Mouse (Mus musculus): ENCODE data around the gene Bpifb2.
"Not testable (repeated sequence)": the region's sequence is repeated elsewhere in the genome, so short reads cannot be mapped to it uniquely, and the experiment has no call there.

Gene Bpifb2

GRCm38 (mm10) chr2:153874745-153875144, at the start of gene Bpifb2:
Gene Bpifb2, plus strand, starts transcription at chr2:153875045.
- no peak for DNase-seq

- DNase-seq = not testable (repeated sequence)
These were observed 48.9 kb upstream of the Bpifb2 start for GRCm38 (mm10) chr2:153825900-153826299.

- DNase-seq = no peak
These were observed 47.5 kb upstream of the Bpifb2 start for GRCm38 (mm10) chr2:153827171-153827830.

DNA sequence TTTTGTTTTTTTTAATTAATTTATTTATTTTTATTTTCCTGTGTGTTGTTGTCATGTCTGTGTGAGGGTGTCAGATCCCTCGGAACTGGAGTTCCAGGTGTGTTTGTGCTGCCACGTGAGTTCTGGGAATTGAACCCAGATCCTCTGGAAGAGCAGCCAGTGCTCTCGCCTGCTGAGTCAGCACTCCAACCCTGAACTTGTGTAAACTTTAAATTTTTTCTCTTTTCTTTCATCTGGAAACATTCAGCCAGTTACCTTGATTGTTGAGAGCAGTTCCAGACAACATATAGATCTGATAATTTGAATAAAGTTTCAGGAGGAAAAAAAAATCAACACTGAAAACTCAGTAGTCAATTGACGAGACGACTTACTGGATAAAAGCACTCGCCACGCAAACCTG, 46.1 kb upstream of the Bpifb2 start:
- DNase-seq = no peak

DNA sequence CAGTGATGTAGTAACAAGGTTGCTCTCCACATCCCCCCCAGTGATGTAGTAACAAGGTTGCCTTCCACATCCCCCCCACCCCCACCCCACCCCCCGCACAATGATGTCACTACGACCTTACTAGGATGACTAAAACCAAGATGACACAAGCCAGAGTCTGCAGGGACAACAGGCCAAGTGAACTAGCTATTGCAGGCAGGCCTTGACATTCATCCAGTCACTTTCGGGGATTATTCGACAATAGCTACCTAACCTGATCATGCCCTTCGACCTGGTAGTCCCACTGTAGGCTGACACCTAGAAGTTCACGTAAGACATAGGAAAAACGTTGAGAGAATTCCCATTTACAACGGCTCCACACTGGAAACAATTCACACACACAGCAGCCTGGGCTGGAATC, 41.6 kb upstream of the Bpifb2 start:
- DNase-seq = no peak

GRCm38 (mm10) chr2:153842854-153843253, 32.0 kb upstream of the Bpifb2 start:
- DNase-seq = no peak

DNA sequence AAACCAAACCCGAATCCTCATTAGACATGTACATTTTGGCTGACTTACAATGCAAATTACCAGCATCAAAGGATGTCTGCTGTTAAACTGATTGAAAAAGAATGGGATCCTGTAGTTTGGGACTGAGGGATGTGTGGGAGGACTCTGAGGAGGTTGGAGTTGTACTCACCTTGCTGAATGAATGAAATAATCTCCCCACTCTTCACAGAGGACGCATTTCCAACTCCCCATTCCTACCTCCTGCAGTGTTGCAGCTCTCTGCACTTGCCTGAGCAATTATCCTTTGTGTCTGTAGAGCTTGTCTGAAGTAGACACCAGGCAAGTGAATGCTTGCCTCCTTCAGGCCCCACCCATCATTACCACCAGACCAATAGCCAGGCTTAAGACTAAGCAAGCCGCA, 26.5 kb upstream of the Bpifb2 start:
- no peak for DNase-seq

DNA sequence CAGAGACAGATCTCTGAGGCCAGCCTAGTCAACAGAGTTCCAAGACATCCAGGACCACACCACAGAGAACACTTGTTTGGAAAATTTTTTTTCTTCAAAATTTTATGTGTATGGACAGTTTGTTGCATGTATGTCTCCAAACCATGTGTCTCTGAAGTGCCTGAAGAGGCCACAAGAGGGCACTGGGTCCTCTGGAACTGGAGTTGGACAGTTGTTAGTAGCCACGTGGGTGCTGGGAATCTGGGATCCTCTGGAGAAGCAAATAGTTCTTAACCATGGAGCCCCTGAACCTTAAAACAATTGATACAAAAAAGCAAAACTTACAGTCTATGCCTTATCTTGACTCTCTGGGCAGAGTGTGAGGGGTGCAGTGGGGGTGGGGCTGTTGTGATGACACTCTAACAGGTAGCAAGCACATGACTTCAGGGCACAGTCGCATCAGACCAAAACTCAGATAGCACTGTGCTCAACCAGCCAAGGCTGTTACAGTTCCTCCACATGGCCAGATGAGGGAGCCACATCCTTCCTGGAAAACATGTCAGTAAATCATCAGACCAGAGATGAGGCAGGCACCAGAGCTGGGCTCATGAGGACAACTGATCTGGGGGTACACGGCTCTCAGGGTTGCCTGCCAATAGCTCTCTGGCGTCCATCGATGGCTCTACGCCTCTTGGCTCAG, 24.4 kb upstream of the Bpifb2 start:
- no peak for DNase-seq

DNA sequence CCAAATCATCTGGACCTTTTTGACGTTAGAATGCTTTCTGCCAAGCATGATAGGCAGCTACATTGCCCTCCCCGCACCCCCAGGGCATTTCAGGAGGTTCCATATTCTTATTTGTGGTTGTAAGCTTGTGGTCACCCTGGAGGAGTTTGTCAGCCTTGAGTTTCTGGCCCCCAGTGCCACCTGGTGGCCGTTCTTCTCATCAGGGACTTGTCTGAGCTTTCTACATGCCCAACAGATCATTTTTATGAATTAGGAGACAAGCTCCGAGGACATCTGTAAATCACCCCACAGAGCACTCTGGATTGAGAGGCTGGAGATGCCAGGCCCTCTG, 23.9 kb upstream of the Bpifb2 start:
- DNase-seq = peak; percentile 85

- DNase-seq = no peak
These were observed 21.3 kb upstream of the Bpifb2 start for GRCm38 (mm10) chr2:153853544-153853943.

GRCm38 (mm10) chr2:153859581-153859980, 15.3 kb upstream of the Bpifb2 start:
- no peak for DNase-seq

DNA sequence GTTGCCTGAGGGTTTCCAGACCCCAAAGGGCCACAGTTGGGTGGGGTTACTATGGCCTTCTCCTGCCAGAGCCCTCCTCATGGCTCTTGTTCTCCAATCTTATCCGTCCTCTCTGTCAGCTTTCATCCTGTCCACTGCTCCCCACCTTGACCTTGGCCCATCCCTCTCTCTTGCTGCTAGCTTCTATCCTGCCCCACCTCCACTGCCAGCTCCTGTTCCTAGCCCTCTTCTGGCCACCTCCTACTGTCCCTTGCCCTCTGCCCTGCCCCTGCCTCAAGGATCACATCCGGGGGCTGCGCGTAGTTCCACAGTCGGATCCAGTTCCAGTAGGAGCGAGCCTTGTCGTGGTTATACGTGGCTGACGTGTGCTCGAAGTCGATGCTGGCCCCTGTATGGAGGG, 14.5 kb upstream of the Bpifb2 start:
- DNase-seq = no peak

GRCm38 (mm10) chr2:153860715-153861114, 14.1 kb upstream of the Bpifb2 start:
- DNase-seq = no peak

GRCm38 (mm10) chr2:153861960-153862359, 12.9 kb upstream of the Bpifb2 start:
- DNase-seq = no peak

DNA sequence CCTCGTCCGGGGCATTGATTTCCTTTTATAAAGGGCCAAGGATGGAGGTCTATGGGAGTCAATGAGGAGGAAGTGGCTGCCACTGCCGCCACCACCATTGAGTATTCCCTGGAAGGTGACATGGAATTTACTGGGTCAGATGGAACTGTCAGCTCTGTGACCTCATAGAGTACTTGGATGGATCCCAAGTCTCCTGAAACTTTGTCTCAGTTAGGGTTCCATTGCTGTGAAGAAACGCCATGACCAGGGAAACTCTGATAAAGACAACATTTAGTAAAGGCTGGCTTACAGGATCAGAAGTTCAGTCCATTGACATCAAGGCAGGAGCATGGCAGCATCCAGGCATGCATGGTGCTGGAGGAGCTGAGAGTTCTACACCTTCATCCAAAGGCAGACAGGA, 3.9 kb upstream of the Bpifb2 start, which contains the start of gene Sun5:
TSS of gene Sun5 (minus strand) at position 101 of the 400 bp plus-strand sequence.
- no peak for DNase-seq

DNA sequence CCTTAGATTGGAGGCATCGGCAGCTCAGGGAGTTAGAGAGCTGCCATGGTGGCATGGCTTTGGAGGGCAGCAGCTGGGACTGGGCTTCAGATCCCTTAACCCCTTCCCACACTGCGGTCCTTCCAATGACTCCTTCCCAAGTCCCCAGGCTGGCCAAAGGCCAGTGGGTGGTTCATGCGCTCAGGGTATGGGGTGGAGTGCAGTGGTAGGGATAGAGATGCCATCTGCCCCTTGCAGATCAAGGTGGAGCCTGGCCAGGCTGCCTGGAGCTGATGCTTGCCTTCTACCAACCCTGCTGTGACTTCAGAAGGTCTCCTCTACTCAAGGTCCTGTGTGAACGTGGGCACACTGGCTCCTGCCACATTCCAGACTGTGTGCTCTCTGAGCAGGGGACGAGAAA, 24.3 kb downstream of the Bpifb2 start:
- DNase-seq = no peak

GRCm38 (mm10) chr2:153900088-153900487, 25.2 kb downstream of the Bpifb2 start, which contains the start of gene Bpifb6:
Gene Bpifb6, plus strand, starts transcription at chr2:153900388.
- no peak for DNase-seq

GRCm38 (mm10) chr2:153902726-153903125, 27.9 kb downstream of the Bpifb2 start:
- no peak for DNase-seq

GRCm38 (mm10) chr2:153906626-153907025, 31.8 kb downstream of the Bpifb2 start:
- no peak for DNase-seq

DNA sequence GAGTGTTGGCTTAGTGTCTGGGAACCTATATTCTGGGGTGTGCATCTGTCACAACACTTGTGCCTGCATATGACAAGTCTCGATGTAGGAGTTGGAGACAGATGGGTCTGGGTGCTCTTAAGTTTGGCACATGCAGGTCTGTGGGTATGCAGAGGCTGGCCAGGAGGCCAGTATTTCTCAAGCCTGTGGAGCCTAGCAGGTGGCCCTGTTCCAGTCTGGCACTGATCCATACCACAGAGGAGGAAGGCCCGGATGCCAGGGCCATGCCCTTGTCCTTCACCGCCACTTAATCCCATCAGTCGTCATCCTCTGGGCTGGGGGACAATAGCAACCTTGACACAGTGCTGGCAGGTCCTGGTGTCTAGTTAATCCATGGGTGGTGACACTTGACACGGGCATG, 39.3 kb downstream of the Bpifb2 start:
- DNase-seq = no peak

GRCm38 (mm10) chr2:153917930-153918329, 43.1 kb downstream of the Bpifb2 start, which contains the start of gene Bpifb3:
Gene Bpifb3, plus strand, starts transcription at chr2:153918230.
- no peak for DNase-seq

DNA sequence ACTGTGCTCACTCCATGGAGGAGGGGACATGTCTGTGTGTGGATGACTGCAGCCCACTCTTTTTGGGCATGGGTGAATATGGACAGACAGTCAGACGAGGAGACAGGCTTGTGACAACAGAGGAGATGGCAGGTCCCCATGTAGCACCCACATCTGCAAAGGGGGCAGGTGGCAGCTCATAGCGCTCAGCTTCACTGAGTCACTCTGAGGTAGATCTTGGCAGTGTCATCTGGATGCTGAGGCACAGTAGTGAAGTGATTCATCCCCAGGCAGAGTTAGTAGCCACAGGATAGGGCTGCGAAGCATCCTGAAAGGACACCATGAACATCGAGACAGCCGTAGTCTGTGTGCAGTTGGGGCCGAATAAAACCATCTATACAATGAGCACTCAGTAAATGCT, 46.4 kb downstream of the Bpifb2 start:
- no peak for DNase-seq

DNA sequence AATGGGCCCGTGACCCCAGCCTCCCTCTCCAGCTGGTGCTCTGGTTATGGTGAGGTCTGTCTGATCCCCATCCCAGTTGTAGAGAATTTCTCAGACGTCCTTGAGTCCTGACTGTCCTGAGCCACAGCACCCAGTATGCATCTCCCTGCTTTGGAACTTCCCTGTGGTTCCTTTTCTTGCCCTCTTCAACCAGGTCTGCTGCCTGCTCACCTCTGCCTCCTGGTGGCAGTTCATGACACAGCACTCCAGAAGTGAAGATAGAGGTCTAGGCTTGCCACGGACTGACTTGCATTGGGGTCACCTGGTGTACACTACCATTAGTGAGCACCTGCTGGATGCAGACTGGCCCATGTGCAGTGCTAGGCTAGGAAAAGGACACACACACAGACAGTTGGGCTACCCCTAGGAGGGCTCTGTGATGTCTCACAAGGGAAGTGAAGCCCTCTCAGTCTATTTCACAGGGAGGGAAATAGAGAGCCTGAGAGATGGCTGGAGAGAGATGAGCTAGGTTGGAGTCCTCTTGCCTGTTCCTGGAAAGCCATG, 55.1 kb downstream of the Bpifb2 start:
- peak; percentile 71 for DNase-seq

- no peak for DNase-seq
These were observed 56.3 kb downstream of the Bpifb2 start for GRCm38 (mm10) chr2:153931125-153931524.

All from kidney, postnatal 10 days (tissue).